Mouse (Mus musculus) CH12.LX (cell line): Measurements from ENCODE around the gene Cebpe.

ENCODE experiments used
- CTCF ChIP-seq, 2 experiments: IDR thresholded peaks in 1 of 2; conservative IDR thresholded peaks in 1 of 2; 2 replicates each; pipeline ENCODE4 v1.5.1; 2011 to 2012; ENCODE audit warnings: low read depth in 2 of 2, low read length in 2 of 2, improper control_type of control experiment in 1 of 2, inconsistent platforms in 1 of 2, mild to moderate bottlenecking in 1 of 2, moderate library complexity in 1 of 2
- MAZ ChIP-seq: IDR thresholded peaks from 2 replicates; pipeline ENCODE4 v1.6.1; 2012; ENCODE audit warnings: low read depth, mild to moderate bottlenecking, inconsistent platforms, low read length, improper control_type of control experiment, moderate library complexity
- NRF1 ChIP-seq: IDR thresholded peaks from 2 replicates; pipeline ENCODE4 v1.6.1; 2014; ENCODE audit warnings: low read depth, mild to moderate bottlenecking, inconsistent platforms, low read length, improper control_type of control experiment, moderate library complexity
- POLR2A ChIP-seq: IDR thresholded peaks from 2 replicates; pipeline ENCODE4 v1.6.1; 2011; ENCODE audit warnings: low read depth, mild to moderate bottlenecking, improper control_type of control experiment, low read length
- USF1 ChIP-seq: IDR thresholded peaks from 2 replicates; pipeline ENCODE4 v1.6.1; 2014; ENCODE audit warnings: low read depth, mild to moderate bottlenecking, inconsistent platforms, low read length, improper control_type of control experiment
- ZMIZ1 ChIP-seq: IDR thresholded peaks from 2 replicates; pipeline ENCODE4 v1.6.1; 2012; ENCODE audit warnings: low read depth, mild to moderate bottlenecking, inconsistent platforms, low read length, improper control_type of control experiment
- ZNF384 ChIP-seq: IDR thresholded peaks from 2 replicates; pipeline ENCODE4 v1.6.1; 2012; ENCODE audit warnings: low read depth, low read length, improper control_type of control experiment, inconsistent platforms

DNA sequence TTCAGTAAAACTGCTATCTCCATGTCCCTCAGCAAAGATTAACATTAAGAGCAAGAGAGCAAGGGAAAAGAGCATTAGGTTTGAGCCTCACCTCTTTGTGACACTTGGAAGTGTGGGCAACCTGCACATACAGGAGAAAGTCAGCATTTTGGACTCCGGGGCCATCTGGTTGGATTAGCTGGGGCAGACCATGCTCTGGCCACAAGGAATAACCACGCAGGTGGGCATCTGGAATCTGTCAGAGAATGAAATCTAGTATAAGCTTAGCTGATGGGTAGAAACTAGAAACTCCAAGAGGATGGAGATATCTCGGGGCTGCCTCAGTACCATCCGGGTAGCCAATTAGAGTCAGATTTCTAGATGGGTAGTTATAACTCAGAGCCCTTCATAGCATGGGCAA is 15.2 kb downstream of the Cebpe start:
- TF ChIP-seq MAZ (no peak), CTCF (conservative IDR thresholded peaks at IDR 0.05 in 1 of 2, IDR thresholded peaks at IDR 0.05 in 1 of 2; ENCODE audit: low read depth in 2 of 2, low read length in 2 of 2) (no peak), USF1 (no peak), ZMIZ1 (no peak), ZNF384 (no peak), POLR2A (no peak), NRF1 (no peak)
